Mouse (Mus musculus): ENCODE measurements around the gene Gm5244. TPM values are rescaled to one million over a fixed set of nuclear protein-coding genes. Genes with fewer than 3 reads are reported as not detected.

Gene Gm5244
- total RNA-seq, 2 experiments from 2014 or later = not detected

Other genes with a start within 250 kb of the Gm5244 start
- not detected for gene Gm4952, start 246.7 kb upstream of the Gm5244 start, total RNA-seq (2021)
- not detected for gene Glyat, start 213.4 kb upstream of the Gm5244 start, total RNA-seq (2021)
- not detected for gene Olfr1442, start 176.2 kb upstream of the Gm5244 start, total RNA-seq (2021)
- not detected for gene Olfr1443, start 168.6 kb upstream of the Gm5244 start, total RNA-seq (2021)
- not detected for gene Keg1, start 150.9 kb upstream of the Gm5244 start, total RNA-seq (2021)
- 1 to 10 TPM; 3.2 to 3.4 TPM for gene Cntf, start 81.0 kb upstream of the Gm5244 start, total RNA-seq (2021)
- gene Zfp91, start 50.6 kb upstream of the Gm5244 start, total RNA-seq (2021) = 10 to 100 TPM; 82.9 to 97.8 TPM
- gene Lpxn, start 50.5 kb upstream of the Gm5244 start, total RNA-seq (2021) = under 1 TPM; 0.36 to 0.38 TPM
- not detected for gene Olfr1444, start 10.6 kb downstream of the Gm5244 start, total RNA-seq (2021)
- gene Olfr1445, start 37.2 kb downstream of the Gm5244 start, total RNA-seq (2021) = not detected
- gene Olfr1446, start 46.8 kb downstream of the Gm5244 start, total RNA-seq (2021) = not detected
- not detected for gene Olfr1447, start 57.1 kb downstream of the Gm5244 start, total RNA-seq (2021)
- not detected for gene Olfr1448, start 77.7 kb downstream of the Gm5244 start, total RNA-seq (2021)
- not detected for gene Olfr1449, start 84.2 kb downstream of the Gm5244 start, total RNA-seq (2021)
- not detected for gene Olfr1450, start 103.6 kb downstream of the Gm5244 start, total RNA-seq (2021)
- gene Olfr1451, start 148.3 kb downstream of the Gm5244 start, total RNA-seq (2021) = not detected
- gene Olfr1453, start 181.6 kb downstream of the Gm5244 start, total RNA-seq (2021) = not detected
- gene Olfr1454, start 213.9 kb downstream of the Gm5244 start, total RNA-seq (2021) = not detected